Mouse (Mus musculus) kidney, adult 2 months (tissue): ENCODE measurements around the gene Arhgap29.

Experiments used
- CTCF ChIP-seq: fragments of 200-500 bp; conservative IDR thresholded peaks from 2 replicates; pipeline ENCODE4 v1.5.1; 2011; ENCODE audit warnings: low read depth, mild to moderate bottlenecking, control low read depth, low read length, moderate library complexity, mixed read lengths; ENCODE audit not compliant: insufficient read depth, insufficient read length
- POLR2A ChIP-seq: fragments of 200-500 bp; IDR thresholded peaks from one replicate; pipeline ENCODE4 v1.6.1; 2011; ENCODE audit warnings: low read depth, low read length, control low read depth

DNA sequence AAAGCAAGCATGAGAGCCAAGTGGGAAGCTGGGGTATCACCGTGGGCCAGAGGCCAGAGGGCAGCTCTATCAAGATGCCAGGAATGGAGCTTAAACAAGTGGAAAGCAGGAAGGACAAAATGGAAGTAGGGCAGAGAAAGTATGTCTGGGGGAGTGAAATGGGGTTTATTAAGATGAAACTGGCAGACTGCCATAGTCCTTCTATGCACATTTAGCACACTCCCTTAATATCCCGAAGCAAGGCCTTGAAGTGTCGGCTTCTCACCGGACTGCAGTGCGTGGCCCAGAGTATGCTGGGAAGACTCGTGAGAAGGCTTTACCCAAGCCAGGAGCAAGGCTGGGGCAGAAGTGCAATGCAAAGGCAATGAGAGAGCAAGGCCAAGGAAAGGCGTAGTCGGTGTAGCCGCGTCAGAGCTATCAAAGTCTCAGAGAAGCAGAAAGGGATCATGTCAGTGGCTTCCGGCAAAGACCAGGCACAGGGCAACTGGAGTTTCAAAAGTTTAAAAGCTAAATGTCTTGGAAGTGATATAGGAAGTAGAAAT lies 11.1 kb upstream of the Arhgap29 start:
- TF ChIP-seq CTCF (no peak), POLR2A (no peak)
